Mouse (Mus musculus) E14TG2a.4 (cell line): ENCODE data around the gene Pnliprp2.

Experiments
- CTCF ChIP-seq: conservative IDR thresholded peaks from 2 replicates; pipeline ENCODE4 v1.5.1; 2014; ENCODE audit warnings: low read length
- NANOG ChIP-seq: IDR thresholded peaks from 2 replicates; pipeline ENCODE4 v1.6.1; 2014; ENCODE audit warnings: borderline replicate concordance, low read length, mixed read lengths
- POU5F1 ChIP-seq: IDR thresholded peaks from 2 replicates; pipeline ENCODE4 v1.6.1; 2014; ENCODE audit warnings: low read length, borderline replicate concordance

DNA sequence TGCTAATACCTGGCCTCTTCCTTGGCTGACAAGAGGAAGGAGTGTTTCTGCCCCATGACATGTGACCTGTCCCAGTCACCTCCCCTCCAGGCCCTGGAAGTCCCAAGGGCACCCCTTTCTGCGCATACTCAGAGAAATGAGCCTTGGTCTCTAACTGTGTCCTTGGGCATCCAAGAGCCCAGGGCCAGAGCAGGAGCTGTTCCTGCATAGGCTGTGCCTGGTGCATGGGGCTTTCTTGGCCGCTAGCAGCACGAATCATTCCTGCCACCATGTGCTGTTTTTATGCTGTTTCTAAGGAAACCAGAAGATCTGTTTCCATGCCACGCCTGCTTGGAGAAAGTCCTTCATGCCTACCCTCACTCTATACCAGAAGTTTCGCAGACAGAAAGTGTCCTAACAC, 51.0 kb downstream of the Pnliprp2 start:
- TF ChIP-seq CTCF (no peak), NANOG (no peak), POU5F1 (no peak)
